ENCODE assay signal across 27 mouse cellular contexts in the genomic region with DNA sequence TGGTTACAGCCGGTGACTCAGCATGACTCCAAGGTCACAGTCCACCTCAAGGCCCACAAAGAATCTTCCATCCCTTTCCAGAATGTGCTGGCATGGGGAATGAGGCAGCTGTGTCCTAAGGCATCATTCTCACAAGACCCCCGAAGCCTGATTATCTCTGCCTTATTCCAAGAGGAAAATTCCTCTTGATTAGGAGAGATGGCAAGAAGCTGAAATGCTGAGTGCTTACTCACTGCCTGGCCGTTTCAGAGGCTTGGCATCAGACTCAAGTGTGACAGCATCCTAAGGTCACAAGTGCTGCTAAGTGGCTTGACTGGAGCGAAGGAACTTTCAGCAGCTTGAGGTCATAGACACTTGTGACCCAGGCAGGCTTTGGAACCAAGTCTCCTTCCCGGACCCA. TPM values are rescaled to one million over a fixed set of nuclear protein-coding genes. Genes with fewer than 3 reads are reported as not detected.
"Had no signal": no experiment of that assay in that cellular context is flagged by ENCODE, and none has a peak within 500 bp of the region (broad histone marks: within the 10 kb centered on the region; RNA-seq: fewer than 3 reads in every experiment).

No protein-coding gene starts in this region.

- H3K27ac ChIP-seq: kidney, postnatal 0 days; layer of hippocampus, adult 2 months; limb, embryonic 10.5 days; limb, embryonic 13.5 days; liver, embryonic 13.5 days; macrophage; midbrain, embryonic 12.5 days; midbrain, embryonic 15.5 days; neural tube, embryonic 12.5 days; neural tube, embryonic 15.5 days had no signal

- DNase-seq: kidney, adult 9 months; kidney, postnatal 25 days; layer of hippocampus, adult 9-11 months; liver; liver, embryonic 13.5 days; lung, adult 2 months; retina, postnatal 1 day; right cerebral cortex, postnatal 25 days; thymus, postnatal 25 days had no signal

- H3K27me3 ChIP-seq: liver, embryonic 13.5 days; midbrain, embryonic 15.5 days; neural tube, embryonic 12.5 days; neural tube, embryonic 15.5 days had no signal

- H3K9ac ChIP-seq: limb, embryonic 13.5 days; liver, embryonic 13.5 days; midbrain, embryonic 12.5 days; midbrain, embryonic 15.5 days; neural tube, embryonic 12.5 days; neural tube, embryonic 15.5 days had no signal

- H3K4me2 ChIP-seq: limb, embryonic 13.5 days; liver, embryonic 13.5 days; midbrain, embryonic 12.5 days; midbrain, embryonic 15.5 days; neural tube, embryonic 12.5 days; neural tube, embryonic 15.5 days had no signal

- H3K4me3 ChIP-seq: layer of hippocampus, adult 2 months; limb, embryonic 10.5 days; limb, embryonic 13.5 days; liver, embryonic 13.5 days; midbrain, embryonic 12.5 days; midbrain, embryonic 15.5 days; neural tube, embryonic 12.5 days; neural tube, embryonic 15.5 days had no signal

- H3K9me3 ChIP-seq: limb, embryonic 10.5 days; limb, embryonic 13.5 days; liver, embryonic 13.5 days; midbrain, embryonic 12.5 days; midbrain, embryonic 15.5 days; neural tube, embryonic 12.5 days; neural tube, embryonic 15.5 days had no signal

- H3K36me3 ChIP-seq: limb, embryonic 10.5 days; limb, embryonic 13.5 days; liver, embryonic 13.5 days; midbrain, embryonic 12.5 days; midbrain, embryonic 15.5 days; neural tube, embryonic 12.5 days; neural tube, embryonic 15.5 days had no signal

- ATAC-seq: midbrain, embryonic 15.5 days had no signal

- H3K4me1 ChIP-seq: limb, embryonic 10.5 days; limb, embryonic 13.5 days; liver, embryonic 13.5 days; midbrain, embryonic 15.5 days; neural tube, embryonic 12.5 days; neural tube, embryonic 15.5 days had no signal

RNA-seq across cellular contexts. Expression of a gene that starts 16.2 kb away (rescaled TPM):
- total RNA-seq: layer of hippocampus, adult 2 months; layer of hippocampus, postnatal 25 days; left cerebral cortex, adult 18-20 months; left cerebral cortex, postnatal 25 days; megakaryocyte, adult 5-6 weeks had no signal
- polyA plus RNA-seq: kidney, postnatal 0 days; large intestine, adult 2 months; limb, embryonic 10.5 days; limb, embryonic 13.5 days; liver, embryonic 13.5 days; liver, embryonic 16.5 days; lung, embryonic 16.5 days; macrophage; midbrain, embryonic 12.5 days; midbrain, embryonic 15.5 days; neural tube, embryonic 12.5 days; neural tube, embryonic 15.5 days; small intestine, adult 2 months; spleen, adult 2 months had no signal
